Mouse (Mus musculus): ENCODE data around the gene Tkt. TPM values are rescaled to one million over a fixed set of nuclear protein-coding genes. Genes with fewer than 3 reads are reported as not detected.
A peak's percentile ranks its signal among the peaks of the same experiment; 100 is the strongest.

Gene Tkt
- polyA plus RNA-seq, 1 experiment from 2014 or later: 118 TPM

- DNase-seq (ENCODE audit: low spot score) (no peak), ATAC-seq (replicated peaks; ENCODE audit: low FRiP score) (no peak)
- no peaks in the 10 kb centered on the region for H3K9me3 ChIP-seq (ENCODE audit: control insufficient read depth, low read length)
- no peak overlapping the region for H3K4me3 ChIP-seq (ENCODE audit: low read depth, low read length)
- H3K36me3 ChIP-seq (ENCODE audit: control insufficient read depth, insufficient read depth, low read length): peaks cover 16% of the 10 kb centered on the region
- 91% methylated on average over 17 of the region's 17 CpGs for WGBS
- H3K4me1 ChIP-seq (replicated peaks; ENCODE audit: control insufficient read depth, insufficient read depth, low read length): no peaks in the 10 kb centered on the region; the same call in 1 of the 2 replicates
- H3K4me2 ChIP-seq (ENCODE audit: low read depth, low read length, severe bottlenecking): no peak overlapping the region
- no peak overlapping the region for H3K9ac ChIP-seq (ENCODE audit: low read length)
- H3K27me3 ChIP-seq (ENCODE audit: control insufficient read depth, insufficient read depth, low read length): no peaks in the 10 kb centered on the region
- no peak overlapping the region for H3K27ac ChIP-seq (ENCODE audit: low read depth, low read length)
Measured at GRCm38 (mm10) chr14:30559321-30559850, 11.2 kb downstream of the Tkt start.

GRCm38 (mm10) chr14:30560803-30561389 lies 12.7 kb downstream of the Tkt start:
- Histone ChIP-seq H3K9me3 (ENCODE audit: control insufficient read depth, low read length) (no peaks in the 10 kb centered on the region), H3K27me3 (ENCODE audit: control insufficient read depth, insufficient read depth, low read length) (no peaks in the 10 kb centered on the region), H3K4me3 (ENCODE audit: low read depth, low read length) (no peak overlapping the region), H3K9ac (ENCODE audit: low read length) (no peak overlapping the region), H3K4me1 (replicated peaks; ENCODE audit: control insufficient read depth, insufficient read depth, low read length) (no peaks in the 10 kb centered on the region; the same call in 1 of the 2 replicates), H3K4me2 (ENCODE audit: low read depth, low read length, severe bottlenecking) (no peak overlapping the region), H3K36me3 (ENCODE audit: control insufficient read depth, insufficient read depth, low read length) (peaks cover 21% of the 10 kb centered on the region), H3K27ac (ENCODE audit: low read depth, low read length) (no peak overlapping the region)
- 94% methylated on average over 13 of the region's 13 CpGs for WGBS
- no peak for DNase-seq (ENCODE audit: low spot score)
- no peak for ATAC-seq (replicated peaks; ENCODE audit: low FRiP score)

- H3K36me3 ChIP-seq (ENCODE audit: control insufficient read depth, insufficient read depth, low read length): peaks cover 21% of the 10 kb centered on the region
- 87% methylated on average over 14 of the region's 14 CpGs for WGBS
- 0 out of 2 replicates have a peak, but pooled peaks have one; percentile 39 for ATAC-seq (replicated peaks; ENCODE audit: low FRiP score)
Measured at GRCm38 (mm10) chr14:30561470-30562187, 13.5 kb downstream of the Tkt start.

GRCm38 (mm10) chr14:30562343-30562742 lies 14.2 kb downstream of the Tkt start:
- Histone ChIP-seq H3K9ac (ENCODE audit: low read length) (no peak overlapping the region), H3K9me3 (ENCODE audit: control insufficient read depth, low read length) (no peaks in the 10 kb centered on the region), H3K4me1 (replicated peaks; ENCODE audit: control insufficient read depth, insufficient read depth, low read length) (no peaks in the 10 kb centered on the region), H3K4me3 (ENCODE audit: low read depth, low read length) (no peak overlapping the region), H3K27ac (ENCODE audit: low read depth, low read length) (no peak overlapping the region), H3K27me3 (ENCODE audit: control insufficient read depth, insufficient read depth, low read length) (no peaks in the 10 kb centered on the region), H3K4me2 (ENCODE audit: low read depth, low read length, severe bottlenecking) (no peak overlapping the region), H3K36me3 (ENCODE audit: control insufficient read depth, insufficient read depth, low read length) (peaks cover 24% of the 10 kb centered on the region)
- DNase-seq (ENCODE audit: low spot score) (no peak), ATAC-seq (replicated peaks; ENCODE audit: low FRiP score) (no peak)

More at GRCm38 (mm10) chr14:30561470-30562187, 13.5 kb downstream of the Tkt start:
- no peak overlapping the region for H3K4me3 ChIP-seq (ENCODE audit: low read depth, low read length)
- H3K4me2 ChIP-seq (ENCODE audit: low read depth, low read length, severe bottlenecking): no peak overlapping the region
- no peak for DNase-seq (ENCODE audit: low spot score)
- no peaks in the 10 kb centered on the region for H3K4me1 ChIP-seq (replicated peaks; ENCODE audit: control insufficient read depth, insufficient read depth, low read length)
- no peak overlapping the region for H3K9ac ChIP-seq (ENCODE audit: low read length)
- no peaks in the 10 kb centered on the region for H3K9me3 ChIP-seq (ENCODE audit: control insufficient read depth, low read length)
- H3K27ac ChIP-seq (ENCODE audit: low read depth, low read length): 0 out of 2 replicates have a peak overlapping the region, but pooled peaks have one; percentile 31
- no peaks in the 10 kb centered on the region for H3K27me3 ChIP-seq (ENCODE audit: control insufficient read depth, insufficient read depth, low read length)

- no peak for DNase-seq (ENCODE audit: low spot score)
- Histone ChIP-seq H3K4me2 (ENCODE audit: low read depth, low read length, severe bottlenecking) (no peak overlapping the region), H3K27me3 (ENCODE audit: control insufficient read depth, insufficient read depth, low read length) (no peaks in the 10 kb centered on the region), H3K36me3 (ENCODE audit: control insufficient read depth, insufficient read depth, low read length) (peaks cover 27% of the 10 kb centered on the region), H3K4me1 (replicated peaks; ENCODE audit: control insufficient read depth, insufficient read depth, low read length) (no peaks in the 10 kb centered on the region), H3K4me3 (ENCODE audit: low read depth, low read length) (no peak overlapping the region), H3K9ac (ENCODE audit: low read length) (no peak overlapping the region), H3K27ac (ENCODE audit: low read depth, low read length) (no peak overlapping the region), H3K9me3 (ENCODE audit: control insufficient read depth, low read length) (no peaks in the 10 kb centered on the region)
- 94% methylated on average over 2 of the region's 2 CpGs for WGBS
- ATAC-seq (replicated peaks; ENCODE audit: low FRiP score): no peak
Measured at GRCm38 (mm10) chr14:30564451-30564850, 16.3 kb downstream of the Tkt start.

GRCm38 (mm10) chr14:30566317-30566716 lies 18.2 kb downstream of the Tkt start:
- Histone ChIP-seq H3K27me3 (ENCODE audit: control insufficient read depth, insufficient read depth, low read length) (no peaks in the 10 kb centered on the region), H3K4me1 (replicated peaks; ENCODE audit: control insufficient read depth, insufficient read depth, low read length) (no peaks in the 10 kb centered on the region), H3K4me3 (ENCODE audit: low read depth, low read length) (no peak overlapping the region), H3K9ac (ENCODE audit: low read length) (no peak overlapping the region), H3K36me3 (ENCODE audit: control insufficient read depth, insufficient read depth, low read length) (peaks cover 24% of the 10 kb centered on the region), H3K4me2 (ENCODE audit: low read depth, low read length, severe bottlenecking) (no peak overlapping the region), H3K27ac (ENCODE audit: low read depth, low read length) (no peak overlapping the region), H3K9me3 (ENCODE audit: control insufficient read depth, low read length) (no peaks in the 10 kb centered on the region)
- DNase-seq (ENCODE audit: low spot score): no peak
- 95% methylated on average over 6 of the region's 6 CpGs for WGBS
- ATAC-seq (replicated peaks; ENCODE audit: low FRiP score): no peak

- Histone ChIP-seq H3K36me3 (ENCODE audit: control insufficient read depth, insufficient read depth, low read length) (peaks cover 27% of the 10 kb centered on the region), H3K9me3 (ENCODE audit: control insufficient read depth, low read length) (no peaks in the 10 kb centered on the region), H3K4me2 (ENCODE audit: low read depth, low read length, severe bottlenecking) (no peak overlapping the region), H3K27ac (ENCODE audit: low read depth, low read length) (no peak overlapping the region), H3K9ac (ENCODE audit: low read length) (no peak overlapping the region), H3K4me1 (replicated peaks; ENCODE audit: control insufficient read depth, insufficient read depth, low read length) (no peaks in the 10 kb centered on the region), H3K4me3 (ENCODE audit: low read depth, low read length) (no peak overlapping the region), H3K27me3 (ENCODE audit: control insufficient read depth, insufficient read depth, low read length) (no peaks in the 10 kb centered on the region)
- DNase-seq (ENCODE audit: low spot score) (no peak), ATAC-seq (replicated peaks; ENCODE audit: low FRiP score) (no peak)
- WGBS: 92% methylated on average over 9 of the region's 9 CpGs
Measured at GRCm38 (mm10) chr14:30568016-30568415, 19.9 kb downstream of the Tkt start.

GRCm38 (mm10) chr14:30570303-30570702 lies 22.1 kb downstream of the Tkt start:
- Histone ChIP-seq H3K27me3 (ENCODE audit: control insufficient read depth, insufficient read depth, low read length) (no peaks in the 10 kb centered on the region), H3K9me3 (ENCODE audit: control insufficient read depth, low read length) (no peaks in the 10 kb centered on the region), H3K27ac (ENCODE audit: low read depth, low read length) (no peak overlapping the region), H3K4me2 (ENCODE audit: low read depth, low read length, severe bottlenecking) (no peak overlapping the region), H3K4me3 (ENCODE audit: low read depth, low read length) (no peak overlapping the region), H3K4me1 (replicated peaks; ENCODE audit: control insufficient read depth, insufficient read depth, low read length) (no peaks in the 10 kb centered on the region), H3K36me3 (ENCODE audit: control insufficient read depth, insufficient read depth, low read length) (peaks cover 27% of the 10 kb centered on the region), H3K9ac (ENCODE audit: low read length) (no peak overlapping the region)
- ATAC-seq (replicated peaks; ENCODE audit: low FRiP score) (no peak), DNase-seq (ENCODE audit: low spot score) (no peak)
- 85% methylated on average over 9 of the region's 9 CpGs for WGBS
